Mouse (Mus musculus): ENCODE measurements at regions not wholly inside any gene's neighbourhood (a gene's known extent, or its start where the extent isn't known, plus 50 kb on each side); places are given as distances from the start of the nearest gene placed in this dataset.

- Histone ChIP-seq H3K36me3 (replicated peaks; ENCODE audit: insufficient read depth, low read length) (no peaks in the 10 kb centered on the region), H3K4me2 (ENCODE audit: low read depth, low read length) (no peak overlapping the region), H3K4me3 (ENCODE audit: low read depth, low read length) (no peak overlapping the region), H3K9ac (replicated peaks) (no peak overlapping the region), H3K27ac (ENCODE audit: low read depth) (no peak overlapping the region), H3K4me1 (ENCODE audit: insufficient read depth) (no peaks in the 10 kb centered on the region), H3K27me3 (ENCODE audit: insufficient read depth, low read length) (no peaks in the 10 kb centered on the region), H3K9me3 (ENCODE audit: low read length) (no peaks in the 10 kb centered on the region)
- WGBS (ENCODE audit: insufficient replicate concordance): 67% methylated on average over 2 of the region's 2 CpGs
- ATAC-seq (no peak), DNase-seq (no peak)
- TF ChIP-seq EP300 (IDR thresholded peaks at IDR 0.05; ENCODE audit: low read depth): no peak
- TF ChIP-seq CTCF (IDR thresholded peaks at IDR 0.05; ENCODE audit: low read depth): no peak
These were observed 118.6 kb upstream of the Abcb5 start for GRCm38 (mm10) chr12:119084814-119085213.

GRCm38 (mm10) chr12:119082781-119083180 is 116.6 kb upstream of the Abcb5 start:
- DNase-seq (no peak), ATAC-seq (no peak)
- TF ChIP-seq EP300 (IDR thresholded peaks at IDR 0.05; ENCODE audit: low read depth): no peak
- TF ChIP-seq CTCF (IDR thresholded peaks at IDR 0.05; ENCODE audit: low read depth): no peak
- Histone ChIP-seq H3K4me2 (ENCODE audit: low read depth, low read length) (no peak overlapping the region), H3K27ac (ENCODE audit: low read depth) (no peak overlapping the region), H3K27me3 (ENCODE audit: insufficient read depth, low read length) (no peaks in the 10 kb centered on the region), H3K36me3 (replicated peaks; ENCODE audit: insufficient read depth, low read length) (no peaks in the 10 kb centered on the region), H3K4me1 (ENCODE audit: insufficient read depth) (no peaks in the 10 kb centered on the region), H3K9ac (replicated peaks) (no peak overlapping the region), H3K9me3 (ENCODE audit: low read length) (no peaks in the 10 kb centered on the region), H3K4me3 (ENCODE audit: low read depth, low read length) (no peak overlapping the region)

DNA sequence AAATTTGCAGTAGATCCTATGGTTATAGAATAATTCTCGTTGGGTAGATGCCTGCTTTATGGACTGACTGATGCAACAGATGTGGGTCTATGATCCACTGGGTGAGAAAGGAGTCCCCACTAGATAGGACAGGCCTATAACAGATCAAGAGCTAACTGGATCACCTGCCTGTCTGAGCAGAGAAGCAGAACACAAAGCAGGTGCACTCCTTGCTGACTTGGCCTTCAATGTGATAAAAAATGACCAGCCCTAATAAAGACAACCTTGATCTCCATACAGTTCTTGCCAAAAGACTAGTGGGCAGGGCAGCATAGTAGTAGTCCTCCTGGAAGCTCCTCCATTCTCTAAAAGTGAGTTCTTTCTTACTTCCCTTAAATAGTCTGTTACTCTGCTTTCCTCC is 109.6 kb upstream of the Abcb5 start:
- WGBS (ENCODE audit: insufficient replicate concordance): 71% methylated on average over 1 of the region's 1 CpGs
- H3K4me2 ChIP-seq (ENCODE audit: low read depth, low read length): no peak overlapping the region
- no peak overlapping the region for H3K9ac ChIP-seq (replicated peaks)
- ATAC-seq: no peak
- H3K36me3 ChIP-seq (replicated peaks; ENCODE audit: insufficient read depth, low read length): no peaks in the 10 kb centered on the region
- DNase-seq: no peak
- TF ChIP-seq EP300 (IDR thresholded peaks at IDR 0.05; ENCODE audit: low read depth) (no peak), CTCF (IDR thresholded peaks at IDR 0.05; ENCODE audit: low read depth) (no peak)
- H3K4me3 ChIP-seq (ENCODE audit: low read depth, low read length): no peak overlapping the region
- H3K9me3 ChIP-seq (ENCODE audit: low read length): no peaks in the 10 kb centered on the region
- H3K4me1 ChIP-seq (ENCODE audit: insufficient read depth): no peaks in the 10 kb centered on the region
- no peak overlapping the region for H3K27ac ChIP-seq (ENCODE audit: low read depth)
- no peaks in the 10 kb centered on the region for H3K27me3 ChIP-seq (ENCODE audit: insufficient read depth, low read length)

DNA sequence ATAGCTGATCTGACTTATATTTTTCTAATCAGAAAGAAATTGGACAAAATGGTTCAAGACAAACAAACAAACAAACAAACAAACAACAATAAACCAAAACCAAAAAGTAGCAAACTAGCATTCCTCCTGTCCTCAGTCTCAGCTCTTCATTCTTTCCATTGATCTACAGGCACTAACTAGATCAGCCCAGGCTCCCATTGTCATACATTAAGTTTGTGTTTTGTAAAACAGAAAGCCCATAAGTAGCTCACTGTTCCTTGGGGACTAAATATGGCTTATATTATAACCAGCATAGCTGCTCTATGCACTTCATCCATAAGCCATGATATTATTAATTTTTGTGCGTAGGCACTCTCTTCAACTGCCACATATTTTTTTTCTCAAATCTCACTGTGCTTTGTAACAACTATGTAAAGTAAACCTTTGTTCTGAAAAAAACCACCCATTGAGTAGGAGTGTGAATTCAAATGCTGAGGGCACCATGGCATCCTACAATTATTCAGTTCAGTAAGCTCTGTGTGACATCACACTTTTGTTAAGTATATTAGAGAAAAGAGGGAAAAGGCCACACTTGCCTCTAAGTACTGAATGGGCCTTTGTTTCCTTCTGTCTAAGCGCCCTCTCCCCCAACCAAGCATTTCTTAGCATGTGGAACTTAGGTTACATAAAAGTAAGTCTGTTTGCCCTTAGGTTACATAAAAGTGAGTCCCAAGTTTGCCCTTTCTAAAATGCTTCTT is 108.7 kb upstream of the Abcb5 start:
- TF ChIP-seq EP300 (IDR thresholded peaks at IDR 0.05; ENCODE audit: low read depth) (no peak), CTCF (IDR thresholded peaks at IDR 0.05; ENCODE audit: low read depth) (no peak)
- whole genome bisulfite sequencing (ENCODE audit: insufficient replicate concordance): 82% methylated on average over 2 of the region's 2 CpGs
- no peak for ATAC-seq

GRCm38 (mm10) chr12:119074147-119074546 is 107.9 kb upstream of the Abcb5 start:
- Histone ChIP-seq H3K4me2 (ENCODE audit: low read depth, low read length) (no peak overlapping the region), H3K27ac (ENCODE audit: low read depth) (no peak overlapping the region), H3K4me1 (ENCODE audit: insufficient read depth) (no peaks in the 10 kb centered on the region), H3K36me3 (replicated peaks; ENCODE audit: insufficient read depth, low read length) (no peaks in the 10 kb centered on the region), H3K4me3 (ENCODE audit: low read depth, low read length) (no peak overlapping the region), H3K9ac (replicated peaks) (no peak overlapping the region), H3K27me3 (ENCODE audit: insufficient read depth, low read length) (no peaks in the 10 kb centered on the region), H3K9me3 (ENCODE audit: low read length) (no peaks in the 10 kb centered on the region)
- no peak for ATAC-seq
- DNase-seq: no peak
- TF ChIP-seq EP300 (IDR thresholded peaks at IDR 0.05; ENCODE audit: low read depth) (no peak), CTCF (IDR thresholded peaks at IDR 0.05; ENCODE audit: low read depth) (no peak)

More for the DNA sequence above, 108.7 kb upstream of the Abcb5 start:
- no peak overlapping the region for H3K9ac ChIP-seq (replicated peaks)
- no peak overlapping the region for H3K27ac ChIP-seq (ENCODE audit: low read depth)
- no peaks in the 10 kb centered on the region for H3K36me3 ChIP-seq (replicated peaks; ENCODE audit: insufficient read depth, low read length)
- H3K9me3 ChIP-seq (ENCODE audit: low read length): no peaks in the 10 kb centered on the region
- no peak for DNase-seq
- no peaks in the 10 kb centered on the region for H3K27me3 ChIP-seq (ENCODE audit: insufficient read depth, low read length)
- H3K4me1 ChIP-seq (ENCODE audit: insufficient read depth): no peaks in the 10 kb centered on the region
- H3K4me3 ChIP-seq (ENCODE audit: low read depth, low read length): no peak overlapping the region
- no peak overlapping the region for H3K4me2 ChIP-seq (ENCODE audit: low read depth, low read length)

DNA sequence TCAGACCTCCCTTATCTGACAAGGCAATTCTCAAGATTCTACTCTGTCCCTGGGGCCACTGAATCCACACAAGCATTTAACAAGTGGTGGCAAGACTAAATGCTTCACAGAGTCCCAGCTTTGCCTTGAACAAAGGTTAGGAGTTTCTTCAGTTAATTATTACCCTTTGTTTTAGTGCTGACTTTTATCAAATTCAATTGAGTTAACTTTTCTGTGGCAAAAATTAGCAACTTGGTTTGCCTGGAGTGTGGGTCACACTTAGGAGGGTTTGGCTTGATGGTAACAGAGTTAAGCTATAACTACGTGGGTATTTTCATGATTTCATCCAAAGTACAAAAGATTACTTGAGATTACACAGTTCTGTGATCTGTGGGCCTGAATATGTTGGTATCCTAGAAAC is 104.7 kb upstream of the Abcb5 start:
- H3K27me3 ChIP-seq (ENCODE audit: insufficient read depth, low read length): no peaks in the 10 kb centered on the region
- no peak overlapping the region for H3K27ac ChIP-seq (ENCODE audit: low read depth)
- no peak overlapping the region for H3K4me2 ChIP-seq (ENCODE audit: low read depth, low read length)
- no peaks in the 10 kb centered on the region for H3K36me3 ChIP-seq (replicated peaks; ENCODE audit: insufficient read depth, low read length)
- no peaks in the 10 kb centered on the region for H3K9me3 ChIP-seq (ENCODE audit: low read length)
- H3K4me1 ChIP-seq (ENCODE audit: insufficient read depth): no peaks in the 10 kb centered on the region
- TF ChIP-seq CTCF (IDR thresholded peaks at IDR 0.05; ENCODE audit: low read depth): no peak
- no peak for TF ChIP-seq EP300 (IDR thresholded peaks at IDR 0.05; ENCODE audit: low read depth)
- no peak overlapping the region for H3K4me3 ChIP-seq (ENCODE audit: low read depth, low read length)
- DNase-seq (no peak), ATAC-seq (no peak)
- WGBS (ENCODE audit: insufficient replicate concordance): 52% methylated on average over 1 of the region's 1 CpGs
- H3K9ac ChIP-seq (replicated peaks): no peak overlapping the region

GRCm38 (mm10) chr12:119070446-119070845 is 104.2 kb upstream of the Abcb5 start:
- no peaks in the 10 kb centered on the region for H3K36me3 ChIP-seq (replicated peaks; ENCODE audit: insufficient read depth, low read length)
- H3K4me2 ChIP-seq (ENCODE audit: low read depth, low read length): no peak overlapping the region
- WGBS (ENCODE audit: insufficient replicate concordance): 3% methylated on average over 1 of the region's 1 CpGs
- DNase-seq (no peak), ATAC-seq (peak; percentile 53; the same call in 1 of the 2 replicates)
- H3K4me3 ChIP-seq (ENCODE audit: low read depth, low read length): no peak overlapping the region
- TF ChIP-seq EP300 (IDR thresholded peaks at IDR 0.05; ENCODE audit: low read depth): no peak
- TF ChIP-seq CTCF (IDR thresholded peaks at IDR 0.05; ENCODE audit: low read depth): no peak
- no peaks in the 10 kb centered on the region for H3K4me1 ChIP-seq (ENCODE audit: insufficient read depth)
- no peak overlapping the region for H3K27ac ChIP-seq (ENCODE audit: low read depth)
- no peaks in the 10 kb centered on the region for H3K27me3 ChIP-seq (ENCODE audit: insufficient read depth, low read length)
- H3K9me3 ChIP-seq (ENCODE audit: low read length): no peaks in the 10 kb centered on the region
- no peak overlapping the region for H3K9ac ChIP-seq (replicated peaks)
